Mouse (Mus musculus): ENCODE measurements around the gene Commd1. TPM values are rescaled to one million over a fixed set of nuclear protein-coding genes. Genes with fewer than 3 reads are reported as not detected.

Commd1 gene
- polyA plus RNA-seq, 1 experiment from 2014 or later, result 245 TPM

DNA sequence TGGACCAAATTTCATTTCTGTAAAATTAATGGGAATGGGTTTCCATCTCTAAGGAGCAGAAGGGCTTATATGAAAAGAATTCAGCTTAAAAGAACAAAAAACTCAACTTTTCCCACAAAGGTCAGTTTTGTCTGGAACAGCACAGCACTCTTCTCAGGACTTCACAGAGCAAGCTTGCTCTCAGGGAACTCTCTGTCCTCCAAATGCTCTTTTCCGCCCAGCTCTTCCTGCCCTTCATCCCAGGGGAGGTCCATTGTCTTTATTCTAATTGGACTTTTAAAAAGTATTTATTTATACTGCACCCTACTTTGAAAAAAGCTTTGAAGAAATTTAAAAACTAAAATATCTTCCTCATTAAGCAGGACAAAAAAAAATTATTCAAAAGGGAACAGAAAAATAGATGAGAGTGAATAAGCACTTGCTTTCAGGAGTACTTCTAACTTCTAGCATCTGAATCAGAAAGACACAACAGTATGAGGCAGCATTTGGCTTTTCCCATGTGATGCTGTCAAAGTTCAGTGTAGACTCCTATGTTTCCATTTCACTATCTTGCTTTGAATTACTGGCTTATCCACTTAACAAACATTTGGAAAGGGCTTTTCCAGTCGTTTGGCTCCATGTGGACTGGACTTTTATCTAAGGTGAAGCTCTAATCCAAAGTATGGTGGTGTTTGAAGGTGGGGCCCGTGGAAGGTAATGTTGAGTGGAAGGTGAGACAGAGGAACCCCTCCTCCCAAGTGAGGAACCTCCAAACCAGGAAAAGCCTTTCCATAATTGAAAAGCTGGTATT is 101.6 kb downstream of the Commd1 start:
- H3K4me2 ChIP-seq, result no peak overlapping the region
- H3K27me3 ChIP-seq, result no peaks in the 10 kb centered on the region
- H3K4me3 ChIP-seq, result no peak overlapping the region
- 70% methylated on average over 3 of the region's 3 CpGs for WGBS
- no peaks in the 10 kb centered on the region for H3K36me3 ChIP-seq
- no peak for ATAC-seq (ENCODE audit: low FRiP score, low read depth)
- H3K9ac ChIP-seq, result no peak overlapping the region
- no peak overlapping the region for H3K27ac ChIP-seq (replicated peaks)
- no peaks in the 10 kb centered on the region for H3K4me1 ChIP-seq (replicated peaks)
- H3K9me3 ChIP-seq, result no peaks in the 10 kb centered on the region

DNA sequence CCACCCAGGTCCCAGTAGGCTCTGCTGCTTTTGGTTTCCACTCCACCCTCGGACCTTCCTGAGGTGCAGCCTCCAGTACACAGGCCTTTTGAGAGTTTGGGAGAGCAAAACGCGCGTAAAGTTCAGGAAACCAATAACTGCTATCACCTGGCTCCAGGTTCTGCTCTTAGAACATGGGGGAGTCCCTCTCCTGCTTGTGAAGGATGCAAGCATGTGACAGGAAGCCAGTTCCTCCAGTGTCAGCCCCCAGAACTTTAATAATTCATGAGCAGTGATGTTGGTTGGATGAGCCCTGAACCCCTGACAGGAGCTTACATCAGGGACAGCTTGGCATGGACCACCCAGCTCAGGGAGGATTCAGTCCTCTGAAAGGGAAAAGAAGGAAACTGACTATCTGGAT is 102.5 kb downstream of the Commd1 start:
- no peak overlapping the region for H3K4me2 ChIP-seq
- WGBS, result 89% methylated on average over 4 of the region's 4 CpGs
- H3K9ac ChIP-seq, result no peak overlapping the region
- H3K4me1 ChIP-seq (replicated peaks), result peaks cover 8% of the 10 kb centered on the region
- H3K27me3 ChIP-seq, result no peaks in the 10 kb centered on the region
- no peaks in the 10 kb centered on the region for H3K36me3 ChIP-seq
- H3K27ac ChIP-seq (replicated peaks), result no peak overlapping the region
- H3K4me3 ChIP-seq, result no peak overlapping the region
- ATAC-seq (ENCODE audit: low FRiP score, low read depth), result no peak
- no peaks in the 10 kb centered on the region for H3K9me3 ChIP-seq

DNA sequence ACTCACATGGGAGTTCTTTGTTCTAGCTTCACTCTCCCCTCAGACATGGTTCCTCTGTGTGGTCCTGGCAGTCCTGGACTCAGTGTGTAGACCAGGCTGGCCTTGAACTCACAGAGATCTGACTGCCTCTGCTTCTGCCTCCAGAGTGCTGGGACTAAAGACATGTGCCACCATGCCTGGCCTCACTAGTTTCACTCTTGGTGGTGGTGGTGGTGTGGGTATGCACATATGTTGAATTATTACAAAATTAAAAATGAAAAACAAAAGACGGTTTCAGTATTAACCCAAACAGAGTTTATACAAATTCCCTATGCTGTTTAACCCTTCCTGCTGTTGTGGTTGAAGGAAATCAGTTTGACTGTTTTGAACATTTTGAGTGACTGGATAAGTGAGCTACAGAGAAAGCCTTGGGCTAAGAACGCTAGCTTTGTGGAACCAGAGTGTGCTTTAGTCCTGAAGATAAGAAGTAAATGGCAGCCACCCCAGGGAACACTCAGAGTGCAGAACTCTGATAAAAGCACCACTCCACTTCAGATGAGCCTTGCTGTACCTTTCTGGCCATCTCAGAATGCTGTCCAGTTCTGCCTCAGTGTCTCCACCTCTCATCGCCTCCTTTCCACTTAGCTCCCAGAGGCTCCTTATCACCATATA is 105.4 kb downstream of the Commd1 start:
- Histone ChIP-seq H3K27me3 (no peaks in the 10 kb centered on the region), H3K4me2 (no peak overlapping the region), H3K9ac (no peak overlapping the region), H3K36me3 (no peaks in the 10 kb centered on the region), H3K4me3 (no peak overlapping the region), H3K9me3 (no peaks in the 10 kb centered on the region), H3K4me1 (replicated peaks) (peaks cover 18% of the 10 kb centered on the region), H3K27ac (replicated peaks) (no peak overlapping the region)
- ATAC-seq (ENCODE audit: low FRiP score, low read depth), result no peak
- WGBS, result 87% methylated on average over 3 of the region's 3 CpGs

DNA sequence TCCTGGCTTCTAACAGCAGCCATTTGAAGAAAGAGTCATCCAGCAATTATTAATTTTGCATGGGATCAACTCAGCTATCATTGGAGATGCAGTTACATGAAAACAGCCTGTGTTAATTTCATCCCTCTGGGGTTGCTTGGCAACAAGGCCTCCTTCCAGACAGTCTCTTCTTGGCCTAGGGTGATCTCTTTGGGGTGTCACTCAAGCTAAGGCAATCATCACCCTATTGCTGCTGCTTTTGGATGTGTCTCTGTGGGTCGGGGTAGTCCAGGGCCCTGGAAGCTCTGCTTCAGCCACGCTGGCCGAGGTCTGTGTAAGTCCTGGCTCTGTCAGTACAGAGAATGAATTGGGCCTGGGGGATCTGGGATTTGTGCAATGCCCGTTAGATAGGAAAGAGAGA is 106.9 kb downstream of the Commd1 start:
- Histone ChIP-seq H3K4me1 (replicated peaks) (peaks cover 18% of the 10 kb centered on the region), H3K36me3 (no peaks in the 10 kb centered on the region), H3K4me2 (no peak overlapping the region), H3K9me3 (no peaks in the 10 kb centered on the region), H3K4me3 (no peak overlapping the region), H3K9ac (0 out of 2 replicates have a peak overlapping the region, but pooled peaks have one; percentile 16), H3K27ac (replicated peaks) (peak overlapping the region; percentile 68), H3K27me3 (no peaks in the 10 kb centered on the region)
- ATAC-seq (ENCODE audit: low FRiP score, low read depth), result peak; percentile 69
- WGBS, result 45% methylated on average over 4 of the region's 4 CpGs

DNA sequence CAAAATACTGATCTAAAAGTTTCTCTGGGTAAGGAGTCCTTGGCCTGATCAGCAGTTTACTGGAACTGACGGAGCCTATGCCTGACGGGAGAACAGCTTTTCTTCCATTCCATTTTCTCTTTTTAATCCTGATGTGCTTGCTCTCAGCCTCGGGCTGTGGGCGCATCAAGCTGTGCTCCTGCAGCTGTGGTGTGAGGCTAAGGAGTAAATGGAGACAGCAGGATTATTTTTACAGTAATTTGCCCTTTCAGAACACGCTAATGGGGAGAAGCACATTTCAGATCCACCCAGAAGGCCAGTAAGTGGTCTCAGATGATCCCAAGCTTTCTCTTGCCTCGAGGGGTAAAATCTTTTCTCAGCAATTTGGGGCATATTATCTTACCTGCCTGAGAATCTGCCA is 107.4 kb downstream of the Commd1 start:
- Histone ChIP-seq H3K9ac (no peak overlapping the region), H3K27ac (replicated peaks) (peak overlapping the region; percentile 68), H3K4me1 (replicated peaks) (peaks cover 18% of the 10 kb centered on the region), H3K27me3 (no peaks in the 10 kb centered on the region), H3K4me3 (no peak overlapping the region), H3K36me3 (no peaks in the 10 kb centered on the region), H3K9me3 (no peaks in the 10 kb centered on the region), H3K4me2 (no peak overlapping the region)
- 45% methylated on average over 6 of the region's 6 CpGs for WGBS
- 0 out of 2 replicates have a peak, but pooled peaks have one; percentile 44 for ATAC-seq (ENCODE audit: low FRiP score, low read depth)

DNA sequence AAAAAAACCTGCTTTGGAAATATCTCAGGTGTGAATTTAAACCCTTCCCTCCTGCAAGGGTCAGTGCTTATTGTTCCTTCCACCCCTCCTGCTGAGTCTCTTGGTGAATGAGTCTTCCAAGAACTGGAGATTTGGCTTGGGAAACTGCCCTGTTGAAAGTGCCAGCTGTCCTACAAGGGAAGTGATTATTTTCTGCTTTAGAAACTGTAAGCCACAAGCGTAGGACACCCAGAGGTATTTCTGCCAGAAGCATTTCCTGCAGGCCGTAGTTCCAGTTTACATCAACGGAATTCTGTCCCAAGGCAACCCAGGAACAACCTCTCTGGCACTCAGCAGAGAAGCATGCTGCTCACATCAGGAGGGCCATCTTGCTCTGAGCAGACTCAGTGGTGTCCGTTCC is 108.8 kb downstream of the Commd1 start:
- peaks cover 18% of the 10 kb centered on the region for H3K4me1 ChIP-seq (replicated peaks)
- H3K36me3 ChIP-seq, result no peaks in the 10 kb centered on the region
- no peak overlapping the region for H3K4me2 ChIP-seq
- WGBS, result 39% methylated on average over 4 of the region's 4 CpGs
- ATAC-seq (ENCODE audit: low FRiP score, low read depth), result no peak
- no peak overlapping the region for H3K27ac ChIP-seq (replicated peaks)
- H3K27me3 ChIP-seq, result no peaks in the 10 kb centered on the region
- H3K9ac ChIP-seq, result no peak overlapping the region
- H3K9me3 ChIP-seq, result no peaks in the 10 kb centered on the region
- H3K4me3 ChIP-seq, result no peak overlapping the region

DNA sequence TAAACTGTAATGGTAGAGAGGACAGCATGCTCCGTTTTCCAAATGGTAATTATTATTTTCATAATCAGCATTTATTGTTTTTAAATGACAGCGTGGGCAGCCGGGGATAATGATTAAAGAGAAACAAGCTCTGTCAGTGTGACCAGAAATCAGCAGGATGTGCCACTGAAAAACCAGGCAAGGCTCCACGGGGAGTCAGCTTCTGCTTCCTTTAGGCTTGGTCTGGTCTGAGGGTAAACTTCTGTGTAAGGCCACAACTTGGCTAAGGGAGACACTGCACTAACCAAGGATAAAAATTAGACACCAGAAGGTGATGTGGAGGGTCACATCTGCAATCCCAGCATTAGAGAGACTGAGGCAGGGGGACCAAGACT is 109.9 kb downstream of the Commd1 start:
- Histone ChIP-seq H3K9me3 (no peaks in the 10 kb centered on the region), H3K4me3 (no peak overlapping the region), H3K4me2 (no peak overlapping the region), H3K4me1 (replicated peaks) (peaks cover 18% of the 10 kb centered on the region), H3K36me3 (no peaks in the 10 kb centered on the region), H3K27me3 (no peaks in the 10 kb centered on the region), H3K27ac (replicated peaks) (0 out of 2 replicates have a peak overlapping the region, but pooled peaks have one; percentile 1), H3K9ac (no peak overlapping the region)
- ATAC-seq (ENCODE audit: low FRiP score, low read depth), result no peak
- WGBS, result 52% methylated on average over 4 of the region's 4 CpGs

DNA sequence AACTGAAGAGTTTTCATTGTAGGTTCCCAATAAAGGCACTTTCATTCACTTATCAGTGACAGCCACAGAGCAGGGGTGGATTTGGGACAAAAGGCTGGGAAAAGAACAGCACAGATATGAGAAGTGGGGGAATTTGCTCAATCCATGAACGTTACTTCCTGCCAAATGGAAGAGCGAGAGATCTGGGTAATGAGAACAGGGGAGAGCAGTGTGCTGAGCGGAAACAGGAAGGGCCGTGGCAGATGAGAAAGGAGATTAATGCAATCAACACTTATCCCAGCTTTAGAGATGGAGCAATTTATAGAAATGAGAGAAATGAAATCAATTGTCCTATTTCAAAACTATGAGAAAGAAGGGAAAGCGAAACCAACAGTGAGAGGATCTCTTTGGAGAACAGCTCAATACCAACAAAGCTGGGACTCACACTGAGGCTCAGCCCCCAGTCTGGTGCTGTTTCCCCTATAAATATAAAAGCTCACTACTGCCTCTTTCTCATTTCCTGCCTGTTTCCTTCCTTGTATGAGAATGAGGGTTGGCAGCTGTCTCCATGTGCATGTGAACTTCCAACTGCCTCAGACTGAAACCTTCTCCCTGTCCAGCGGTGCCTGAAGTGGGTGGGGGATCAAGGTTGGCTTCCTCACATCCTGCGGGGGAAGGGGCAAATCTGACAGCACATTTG is 110.4 kb downstream of the Commd1 start:
- no peaks in the 10 kb centered on the region for H3K27me3 ChIP-seq

DNA sequence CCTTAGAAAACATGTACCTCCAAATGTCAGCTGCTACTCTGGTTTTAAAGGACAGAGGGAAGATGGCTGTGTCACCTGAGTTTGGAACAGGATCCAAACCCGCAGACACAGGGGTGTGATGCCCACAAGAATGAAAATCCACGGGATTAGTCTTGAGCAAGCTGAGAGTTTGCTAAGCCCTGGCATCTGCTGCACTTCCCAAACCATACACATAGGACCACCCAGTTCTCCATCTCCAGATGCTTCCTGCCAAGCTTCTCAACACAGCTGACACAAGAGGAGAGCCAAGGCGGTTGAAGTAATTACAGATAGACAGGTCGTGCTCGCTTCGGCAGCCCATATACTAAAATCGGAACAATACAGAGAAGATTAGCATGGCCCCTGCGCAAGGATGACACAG is 113.6 kb downstream of the Commd1 start:
- Histone ChIP-seq H3K4me3 (no peak overlapping the region), H3K9me3 (no peaks in the 10 kb centered on the region), H3K27me3 (peaks cover 3% of the 10 kb centered on the region; the same call in 1 of the 2 replicates), H3K9ac (no peak overlapping the region), H3K27ac (replicated peaks) (no peak overlapping the region), H3K36me3 (no peaks in the 10 kb centered on the region), H3K4me1 (replicated peaks) (peaks cover 8% of the 10 kb centered on the region; the same call in 1 of the 2 replicates), H3K4me2 (no peak overlapping the region)
- 86% methylated on average over 8 of the region's 8 CpGs for WGBS
- no peak for ATAC-seq (ENCODE audit: low FRiP score, low read depth)

More for the DNA sequence above, 110.4 kb downstream of the Commd1 start:
- Histone ChIP-seq H3K9me3 (no peaks in the 10 kb centered on the region), H3K36me3 (no peaks in the 10 kb centered on the region), H3K4me2 (no peak overlapping the region), H3K4me1 (replicated peaks) (peaks cover 18% of the 10 kb centered on the region), H3K4me3 (no peak overlapping the region), H3K27ac (replicated peaks) (0 out of 2 replicates have a peak overlapping the region, but pooled peaks have one; percentile 1), H3K9ac (no peak overlapping the region)
- no peak for ATAC-seq (ENCODE audit: low FRiP score, low read depth)
- 71% methylated on average over 7 of the region's 7 CpGs for WGBS

DNA sequence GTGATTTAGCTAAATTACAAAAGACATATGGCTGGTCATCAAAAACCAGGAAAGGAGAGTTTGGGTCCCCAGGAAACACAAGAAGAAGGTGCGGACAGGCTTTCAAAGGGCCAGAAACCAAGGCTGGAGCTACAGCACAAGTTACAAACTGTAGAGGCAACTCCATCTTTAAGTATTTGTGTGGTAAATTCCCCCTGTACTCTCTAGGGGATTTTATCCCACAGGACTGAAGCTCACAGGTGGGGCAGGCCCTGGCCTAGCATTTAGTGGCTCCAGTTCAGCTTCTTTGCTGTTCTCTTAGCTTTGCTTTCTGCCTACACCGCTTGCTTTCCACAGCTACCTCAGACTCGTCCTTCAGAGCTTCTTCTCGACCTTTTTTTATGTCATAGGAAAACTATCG is 114.5 kb downstream of the Commd1 start:
- H3K36me3 ChIP-seq, result no peaks in the 10 kb centered on the region
- no peak overlapping the region for H3K4me3 ChIP-seq
- H3K27me3 ChIP-seq, result peaks cover 6% of the 10 kb centered on the region; the same call in 1 of the 2 replicates
- no peak overlapping the region for H3K4me2 ChIP-seq
- 92% methylated on average over 5 of the region's 5 CpGs for WGBS
- H3K9ac ChIP-seq, result no peak overlapping the region
- peaks cover 8% of the 10 kb centered on the region; the same call in 1 of the 2 replicates for H3K4me1 ChIP-seq (replicated peaks)
- no peak overlapping the region for H3K27ac ChIP-seq (replicated peaks)
- H3K9me3 ChIP-seq, result no peaks in the 10 kb centered on the region
- no peak for ATAC-seq (ENCODE audit: low FRiP score, low read depth)

DNA sequence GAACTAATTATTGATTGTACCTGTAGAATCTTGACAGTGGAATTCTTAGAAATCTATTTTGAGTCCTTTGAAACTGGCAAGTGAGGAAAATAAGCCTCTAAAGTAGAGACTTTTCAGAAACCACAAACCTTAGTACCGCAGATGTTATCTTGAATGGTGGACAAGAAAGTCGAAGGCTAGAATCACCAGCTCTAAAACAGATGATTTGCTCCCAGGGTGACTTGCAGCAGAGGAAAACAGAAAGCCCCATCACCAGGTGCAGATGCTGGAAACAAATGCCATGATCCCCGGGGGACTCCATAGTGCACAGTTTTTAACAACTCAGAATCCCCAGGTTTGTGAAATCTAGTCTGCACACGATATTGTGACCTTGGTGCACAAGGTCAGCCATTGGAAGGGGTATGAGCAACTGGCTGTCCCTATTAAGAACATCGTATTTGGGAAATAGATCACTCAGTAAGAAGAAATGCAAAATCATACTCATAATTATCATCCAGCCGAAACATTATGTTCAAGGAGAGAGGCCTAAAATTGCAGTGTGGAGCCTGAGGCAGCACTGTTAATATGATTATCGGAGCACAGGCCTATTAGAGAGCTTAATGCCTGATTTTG is 116.4 kb downstream of the Commd1 start:
- no peak overlapping the region for H3K27ac ChIP-seq (replicated peaks)
- peaks cover 4% of the 10 kb centered on the region; the same call in 1 of the 2 replicates for H3K4me1 ChIP-seq (replicated peaks)
- H3K9ac ChIP-seq, result no peak overlapping the region
- H3K36me3 ChIP-seq, result no peaks in the 10 kb centered on the region
- WGBS, result 79% methylated on average over 7 of the region's 7 CpGs
- H3K27me3 ChIP-seq, result peaks cover 22% of the 10 kb centered on the region
- no peak for ATAC-seq (ENCODE audit: low FRiP score, low read depth)
- no peaks in the 10 kb centered on the region for H3K9me3 ChIP-seq
- no peak overlapping the region for H3K4me3 ChIP-seq
- no peak overlapping the region for H3K4me2 ChIP-seq

Measured in hindbrain, embryonic 15.5 days (tissue).